Mouse (Mus musculus): ENCODE measurements around the gene Prex1.

The Prex1 gene

GRCm38 (mm10) chr2:166726891-166727290 is 13.3 kb upstream of the Prex1 start:
- DNase-seq (ENCODE audit: low spot score in 2 of 2) = no peak

- DNase-seq (ENCODE audit: low spot score in 2 of 2) = peak in 1 of 2 experiments; percentile 44
Observed at GRCm38 (mm10) chr2:166720416-166720815, 6.8 kb upstream of the Prex1 start.

DNA sequence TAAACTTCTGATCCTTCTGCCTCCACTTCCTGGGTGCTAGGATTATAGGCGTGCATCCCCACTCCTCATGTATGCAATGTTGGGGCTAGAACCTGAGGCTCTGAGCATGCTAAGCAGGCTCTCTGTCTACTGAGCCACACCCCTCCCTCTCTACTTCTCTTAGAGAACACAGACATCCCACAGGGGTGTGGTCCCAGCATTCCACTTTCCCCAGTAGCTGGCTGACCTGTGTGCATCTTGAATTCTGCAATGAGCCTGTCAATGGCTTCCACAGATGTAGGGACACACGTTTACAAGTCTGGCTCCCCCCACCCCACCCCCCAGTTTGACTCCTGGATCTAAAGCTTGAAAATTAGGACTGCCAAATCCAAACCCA is 6.3 kb upstream of the Prex1 start:
- DNase-seq (ENCODE audit: low spot score in 2 of 2) = no peak

DNA sequence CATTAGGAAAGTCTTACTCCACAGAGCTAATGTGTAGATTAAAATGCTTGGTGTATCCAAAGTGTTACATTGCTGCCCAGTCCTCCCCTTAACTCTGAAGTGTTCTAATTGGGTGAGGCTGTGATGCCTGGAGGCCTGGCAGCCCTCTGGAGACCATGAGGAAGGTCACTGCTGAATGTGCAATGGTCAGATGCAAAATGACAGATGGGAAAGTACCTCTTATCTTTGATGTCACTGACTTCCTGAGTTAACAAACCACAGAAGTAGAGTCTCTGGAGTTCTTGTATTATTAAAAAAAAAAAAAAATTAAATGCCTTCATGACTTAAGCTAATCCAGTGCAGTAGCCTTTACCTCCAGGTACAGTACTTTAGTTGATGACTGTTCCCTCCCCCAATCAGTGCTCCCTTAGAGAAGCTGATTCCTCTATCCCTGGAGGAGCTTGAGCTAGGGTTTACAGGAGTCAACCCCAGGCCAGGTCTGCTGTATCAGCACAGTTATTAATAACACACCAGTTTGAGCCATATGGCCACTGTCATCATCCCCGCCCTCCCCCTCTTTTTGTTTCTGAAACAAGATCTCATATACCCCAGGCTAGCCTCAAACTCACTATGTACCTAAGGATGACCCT is 5.8 kb upstream of the Prex1 start:
- DNase-seq (ENCODE audit: low spot score in 2 of 2) = no peak

- DNase-seq (ENCODE audit: low spot score in 2 of 2) = no peak
Observed at GRCm38 (mm10) chr2:166716067-166716466, 2.4 kb upstream of the Prex1 start.

- DNase-seq (ENCODE audit: low spot score in 2 of 2) = no peak
Observed at GRCm38 (mm10) chr2:166714427-166714699, 731 bp upstream of the Prex1 start.

- peak; percentile 43 to 76 for DNase-seq (ENCODE audit: low spot score in 2 of 2)
Observed at GRCm38 (mm10) chr2:166712801-166713689, 587 bp downstream of the Prex1 start.

DNA sequence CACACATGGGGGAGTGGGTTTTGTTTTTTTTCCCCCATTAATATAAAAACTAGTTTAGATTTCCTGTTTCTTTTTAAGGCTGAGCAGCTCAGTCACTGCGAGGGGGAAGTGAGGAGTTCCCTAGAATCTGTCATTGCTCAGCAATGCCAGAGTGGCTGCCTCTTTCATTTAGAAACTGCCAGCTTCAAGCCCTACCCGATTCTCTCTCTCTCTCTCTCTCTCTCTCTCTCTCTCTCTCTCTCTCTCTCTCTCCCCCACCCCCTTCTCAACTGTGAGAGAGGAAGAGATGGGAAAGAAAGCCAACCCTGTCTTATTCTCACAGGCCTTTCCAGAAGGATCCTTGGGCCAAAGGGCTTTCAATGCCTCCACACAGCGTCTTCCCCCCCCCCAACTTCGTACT is 1.3 kb downstream of the Prex1 start:
- DNase-seq (ENCODE audit: low spot score in 2 of 2) = no peak

DNA sequence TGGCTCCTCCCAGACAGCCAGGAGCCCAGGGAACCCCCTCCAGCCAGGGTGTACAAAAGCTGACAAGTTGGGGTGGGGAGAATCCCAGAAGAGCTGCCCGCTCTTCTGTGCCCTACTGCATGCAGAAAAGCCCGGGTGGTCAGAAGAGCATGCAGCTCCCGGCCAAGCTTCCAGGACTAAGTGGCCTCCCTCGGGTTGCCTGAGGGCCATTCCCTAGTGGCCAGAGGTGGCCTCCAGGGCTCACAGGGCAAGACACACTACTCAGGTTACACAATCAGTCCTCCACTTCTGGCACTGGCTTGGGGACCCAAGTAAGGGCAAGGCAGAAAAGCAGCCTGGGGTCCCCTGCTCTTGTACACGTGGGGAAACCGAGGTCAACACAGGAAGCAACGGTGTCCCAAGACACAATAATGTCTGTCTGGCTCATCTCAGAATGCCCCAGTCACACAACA is 1.9 kb downstream of the Prex1 start:
- DNase-seq (ENCODE audit: low spot score in 2 of 2) = no peak

DNA sequence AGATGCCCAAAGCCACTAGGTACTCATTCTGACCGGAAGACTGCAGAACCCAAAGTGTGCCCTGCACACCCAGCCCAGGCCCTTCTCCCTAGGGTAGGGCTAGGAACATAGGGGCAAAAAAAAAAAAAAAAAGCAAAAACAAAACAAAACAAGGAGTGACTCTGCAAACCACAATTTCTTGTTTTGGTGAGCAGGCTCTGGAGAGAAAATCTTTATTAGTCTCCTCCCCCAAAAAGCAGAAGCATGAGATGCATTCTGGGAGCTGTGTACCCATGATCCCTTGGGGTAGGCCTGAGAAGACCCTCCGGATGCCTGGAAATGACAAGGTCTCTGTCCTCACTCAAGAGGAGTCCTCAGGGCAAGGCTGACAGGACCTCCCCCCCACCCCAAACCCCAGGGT is 3.7 kb downstream of the Prex1 start:
- no peak for DNase-seq (ENCODE audit: low spot score in 2 of 2)

DNA sequence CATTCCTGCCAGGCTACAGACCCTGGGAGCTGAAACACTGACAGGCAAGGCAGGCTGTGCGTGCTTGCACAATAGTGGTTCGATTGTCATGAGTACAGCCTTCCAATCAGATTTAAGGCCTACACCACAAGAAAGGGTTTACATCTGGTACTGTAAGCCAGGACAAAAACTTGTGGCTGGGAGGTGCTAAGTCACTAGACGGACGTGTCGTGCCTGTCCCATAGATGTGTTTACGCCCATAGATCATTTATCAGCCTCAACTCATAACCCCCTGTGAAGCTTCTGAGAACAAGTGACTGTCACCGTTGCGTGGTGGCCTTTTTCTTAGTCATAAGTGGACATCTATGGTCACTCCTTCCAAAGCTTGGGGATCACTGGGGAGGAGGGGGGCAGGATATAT is 5.3 kb downstream of the Prex1 start:
- DNase-seq (ENCODE audit: low spot score in 2 of 2) = no peak

DNA sequence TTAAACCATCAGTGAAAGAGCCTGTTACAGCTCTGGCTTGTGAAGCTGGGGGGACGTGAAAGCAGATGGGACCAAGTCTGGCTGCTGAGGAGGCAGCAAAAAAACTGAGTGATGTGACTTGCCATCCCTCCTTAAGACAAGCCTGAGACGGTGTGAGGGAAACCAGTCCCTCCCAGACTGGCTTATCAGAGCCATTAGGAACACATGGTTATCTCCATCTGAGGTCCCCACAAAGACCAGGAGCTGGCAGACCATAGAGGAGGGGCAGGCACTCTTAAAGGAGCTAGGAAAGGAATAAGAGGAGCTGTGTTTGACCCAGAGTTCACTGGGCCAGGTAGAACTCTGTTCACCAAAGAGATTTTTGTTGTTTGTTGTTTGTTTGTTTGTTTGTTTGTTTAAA is 7.1 kb downstream of the Prex1 start:
- DNase-seq (ENCODE audit: low spot score in 2 of 2) = no peak

DNA sequence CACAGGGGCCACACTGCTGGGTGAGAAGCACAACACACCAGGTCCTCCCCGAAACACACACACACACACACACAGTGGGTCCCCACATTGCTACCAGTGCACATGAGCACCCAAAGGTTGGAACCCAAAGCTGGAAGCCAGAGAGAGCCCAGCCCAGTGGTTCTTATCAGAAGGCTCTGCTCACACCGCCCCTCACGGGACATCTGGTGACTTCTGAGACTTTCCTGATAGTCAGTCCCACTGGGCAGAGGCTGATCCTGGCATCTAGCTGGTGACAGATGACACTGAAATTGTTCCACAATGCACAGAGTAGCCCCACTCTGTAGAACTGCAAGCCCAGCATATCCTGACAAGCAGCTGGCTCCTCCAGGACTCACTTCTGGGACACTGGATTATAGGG is 10.1 kb downstream of the Prex1 start:
- DNase-seq (ENCODE audit: low spot score in 2 of 2) = no peak

- no peak for DNase-seq (ENCODE audit: low spot score in 2 of 2)
Observed at GRCm38 (mm10) chr2:166702113-166702445, 11.6 kb downstream of the Prex1 start.

- peak; percentile 25 to 37 for DNase-seq (ENCODE audit: low spot score in 2 of 2)
Observed at GRCm38 (mm10) chr2:166701248-166702112, 12.2 kb downstream of the Prex1 start.

- DNase-seq (ENCODE audit: low spot score in 2 of 2) = no peak
Observed at GRCm38 (mm10) chr2:166700732-166701131, 12.9 kb downstream of the Prex1 start.

- DNase-seq (ENCODE audit: low spot score in 2 of 2) = no peak
Observed at GRCm38 (mm10) chr2:166700116-166700515, 13.5 kb downstream of the Prex1 start.

- no peak for DNase-seq (ENCODE audit: low spot score in 2 of 2)
Observed at GRCm38 (mm10) chr2:166699552-166699951, 14.1 kb downstream of the Prex1 start.

DNA sequence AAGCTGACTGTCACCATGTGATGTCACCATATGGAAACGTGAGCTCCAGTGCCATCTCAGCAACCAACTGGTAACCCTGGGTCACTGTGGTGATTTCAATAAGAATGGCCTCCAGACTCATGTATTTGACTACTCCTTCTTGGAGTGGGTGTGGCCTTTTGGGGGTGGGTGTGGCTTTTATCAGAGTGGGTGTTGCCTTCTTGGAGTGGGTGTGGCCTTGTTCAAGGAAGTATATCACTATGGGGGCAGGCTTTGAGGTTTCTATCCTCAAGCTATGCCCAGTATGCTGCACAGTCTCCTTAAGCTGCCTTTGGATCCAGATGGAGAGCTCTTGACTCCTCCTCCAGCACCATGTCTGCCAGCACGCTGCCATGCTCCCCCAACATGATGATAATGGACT is 19.0 kb downstream of the Prex1 start:
- no peak for DNase-seq (ENCODE audit: low spot score in 2 of 2)

GRCm38 (mm10) chr2:166693394-166693793 is 20.2 kb downstream of the Prex1 start:
- no peak for DNase-seq (ENCODE audit: low spot score in 2 of 2)

- no peak for DNase-seq (ENCODE audit: low spot score in 2 of 2)
Observed at GRCm38 (mm10) chr2:166691602-166692509, 21.8 kb downstream of the Prex1 start.

DNA sequence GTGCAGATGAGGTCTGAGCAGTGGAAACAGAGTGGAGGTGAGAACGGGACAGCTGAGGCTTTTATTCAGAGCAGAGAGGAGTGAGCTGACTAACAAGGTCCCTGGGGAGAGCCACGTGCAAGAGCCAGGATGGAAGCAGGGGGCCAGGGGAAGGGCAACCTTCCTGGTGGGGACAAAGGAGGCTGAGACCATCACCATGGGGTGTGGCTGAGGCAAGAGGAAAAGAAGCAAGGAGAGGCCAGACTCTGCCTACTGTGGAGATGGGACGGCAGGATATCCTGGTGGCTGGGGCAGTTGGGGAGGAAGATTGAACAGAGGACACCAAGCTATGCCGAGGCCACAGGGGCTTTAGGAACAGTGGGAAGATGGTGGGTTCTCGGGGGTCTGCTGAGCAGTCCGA is 26.7 kb downstream of the Prex1 start:
- no peak for DNase-seq (ENCODE audit: low spot score in 2 of 2)

Data from thymus, postnatal 10 days (tissue).